Mouse (Mus musculus): ENCODE data around the gene Mdm2.

DNA sequence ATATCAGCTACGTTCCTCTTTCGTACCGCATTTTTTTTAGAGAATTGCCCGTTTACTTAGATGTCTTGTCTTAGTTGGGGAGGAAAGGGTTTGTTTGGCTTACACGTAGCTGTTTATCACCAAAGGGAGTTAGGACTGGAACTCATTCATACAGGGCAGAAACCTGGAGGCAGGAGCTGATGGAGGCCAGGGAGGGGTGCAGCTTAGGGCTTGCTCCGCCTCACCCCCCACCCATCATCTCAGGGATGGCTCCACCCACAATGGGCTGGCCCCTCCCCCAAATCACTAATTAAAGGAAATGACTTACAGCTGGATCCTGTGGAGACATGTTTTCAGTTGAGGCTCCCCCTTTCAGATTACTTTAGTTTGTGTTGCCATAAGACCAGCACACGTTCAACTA, 37.2 kb upstream of the Mdm2 start:
- TF ChIP-seq CTCF (conservative IDR thresholded peaks at IDR 0.05; ENCODE audit: insufficient read depth, insufficient read length, low read depth, low read length) (no peak), POLR2A (IDR thresholded peaks at IDR 0.05; ENCODE audit: low read depth, low read length) (no peak)
